Mouse (Mus musculus): ENCODE measurements around the gene Rpl12.
A peak's percentile ranks its signal among the peaks of the same experiment; 100 is the strongest.

Gene Rpl12

GRCm38 (mm10) chr2:32961192-32961995 is at the start of gene Rpl12, which contains the start of gene Lrsam1:
Gene Rpl12 (plus strand): TSS chr2:32961559.
Gene Lrsam1 (minus strand): TSS chr2:32961614.
- DNase-seq (ENCODE audit: low spot score): peak; percentile 96

GRCm38 (mm10) chr2:32911639-32912182 is 49.6 kb upstream of the Rpl12 start:
- no peak for DNase-seq (ENCODE audit: low spot score)

GRCm38 (mm10) chr2:32912210-32912804 is 49.1 kb upstream of the Rpl12 start:
- DNase-seq (ENCODE audit: low spot score): peak; percentile 96

GRCm38 (mm10) chr2:32914362-32914761 is 47.0 kb upstream of the Rpl12 start:
- DNase-seq (ENCODE audit: low spot score): no peak

GRCm38 (mm10) chr2:32914896-32915295 is 46.5 kb upstream of the Rpl12 start:
- DNase-seq (ENCODE audit: low spot score): peak; percentile 50

GRCm38 (mm10) chr2:32917526-32917925 is 43.8 kb upstream of the Rpl12 start:
- DNase-seq (ENCODE audit: low spot score): no peak

- no peak for DNase-seq (ENCODE audit: low spot score)
These were observed 43.0 kb upstream of the Rpl12 start for GRCm38 (mm10) chr2:32918391-32918790.

GRCm38 (mm10) chr2:32921235-32921634 is 40.1 kb upstream of the Rpl12 start:
- DNase-seq (ENCODE audit: low spot score): no peak

GRCm38 (mm10) chr2:32921801-32922380 is 39.5 kb upstream of the Rpl12 start:
- no peak for DNase-seq (ENCODE audit: low spot score)

GRCm38 (mm10) chr2:32922564-32922963 is 38.8 kb upstream of the Rpl12 start:
- DNase-seq (ENCODE audit: low spot score): no peak

GRCm38 (mm10) chr2:32923551-32924250 is 37.7 kb upstream of the Rpl12 start:
- DNase-seq (ENCODE audit: low spot score): no peak

- no peak for DNase-seq (ENCODE audit: low spot score)
These were observed 37.0 kb upstream of the Rpl12 start for GRCm38 (mm10) chr2:32924306-32924844.

- DNase-seq (ENCODE audit: low spot score): no peak
These were observed 34.9 kb upstream of the Rpl12 start for GRCm38 (mm10) chr2:32926330-32927075.

GRCm38 (mm10) chr2:32927624-32928234 is 33.6 kb upstream of the Rpl12 start:
- DNase-seq (ENCODE audit: low spot score): no peak

- DNase-seq (ENCODE audit: low spot score): peak; percentile 79
These were observed 33.0 kb upstream of the Rpl12 start for GRCm38 (mm10) chr2:32928235-32928946.

GRCm38 (mm10) chr2:32928947-32929829 is 32.2 kb upstream of the Rpl12 start:
- no peak for DNase-seq (ENCODE audit: low spot score)

GRCm38 (mm10) chr2:32931730-32932129 is 29.6 kb upstream of the Rpl12 start:
- no peak for DNase-seq (ENCODE audit: low spot score)

- DNase-seq (ENCODE audit: low spot score): no peak
These were observed 22.6 kb upstream of the Rpl12 start for GRCm38 (mm10) chr2:32938741-32939140.

GRCm38 (mm10) chr2:32939418-32939817 is 21.9 kb upstream of the Rpl12 start:
- DNase-seq (ENCODE audit: low spot score): peak; percentile 73

Measured in embryo, embryonic 10.5 days (tissue).